Mouse (Mus musculus) embryo, embryonic 10.5 days (tissue): Measurements from ENCODE around the gene Mdk.

Experiments used
- DNase-seq: peaks from one replicate; pipeline ENCODE4 v3.0.0-alpha.2; 2015; ENCODE audit warnings: low spot score

Gene Mdk

GRCm38 (mm10) chr2:91958701-91959457 is 26.8 kb upstream of the Mdk start:
- DNase-seq, result peak; percentile 77

- no peak for DNase-seq
Observed at GRCm38 (mm10) chr2:91958049-91958448, 26.0 kb upstream of the Mdk start.

- DNase-seq, result no peak
Observed at GRCm38 (mm10) chr2:91957096-91957495, 25.0 kb upstream of the Mdk start.

GRCm38 (mm10) chr2:91955875-91956274 is 23.8 kb upstream of the Mdk start:
- DNase-seq, result no peak

GRCm38 (mm10) chr2:91955121-91955591 is 23.1 kb upstream of the Mdk start:
- no peak for DNase-seq

- DNase-seq, result no peak
Observed at GRCm38 (mm10) chr2:91953825-91954224, 21.7 kb upstream of the Mdk start.

GRCm38 (mm10) chr2:91950275-91951085 is 18.4 kb upstream of the Mdk start:
- no peak for DNase-seq

- DNase-seq, result no peak
Observed at GRCm38 (mm10) chr2:91949411-91950274, 17.5 kb upstream of the Mdk start.

- DNase-seq, result no peak
Observed at GRCm38 (mm10) chr2:91948792-91949241, 16.7 kb upstream of the Mdk start.

GRCm38 (mm10) chr2:91948151-91948509 is 16.0 kb upstream of the Mdk start:
- DNase-seq, result no peak

- no peak for DNase-seq
Observed at GRCm38 (mm10) chr2:91947397-91948150, 15.5 kb upstream of the Mdk start.

- no peak for DNase-seq
Observed at GRCm38 (mm10) chr2:91946836-91947235, 14.7 kb upstream of the Mdk start.

GRCm38 (mm10) chr2:91945483-91945882 is 13.4 kb upstream of the Mdk start, which contains the start of gene Gm9821:
TSS of gene Gm9821 (plus strand) at chr2:91945703.
- no peak for DNase-seq

GRCm38 (mm10) chr2:91944170-91944950 is 12.3 kb upstream of the Mdk start:
- DNase-seq, result peak; percentile 85

- no peak for DNase-seq
Observed at GRCm38 (mm10) chr2:91942356-91942755, 10.3 kb upstream of the Mdk start.

GRCm38 (mm10) chr2:91939303-91939935 is 7.3 kb upstream of the Mdk start:
- no peak for DNase-seq

GRCm38 (mm10) chr2:91936154-91936553 is 4.1 kb upstream of the Mdk start:
- no peak for DNase-seq

- no peak for DNase-seq
Observed at GRCm38 (mm10) chr2:91934826-91935525, 2.9 kb upstream of the Mdk start.

- no peak for DNase-seq
Observed at GRCm38 (mm10) chr2:91934016-91934415, 1.9 kb upstream of the Mdk start.
